Mouse (Mus musculus) B cell, adult 62 days (primary cell): ENCODE measurements around the gene Sult1c1. TPM values are rescaled to one million over a fixed set of nuclear protein-coding genes. Genes with fewer than 3 reads are reported as not detected.

ENCODE experiments used
- total RNA-seq: library from RNA; stranded (reverse); gene quantifications from 4 replicates; pipeline ENCODE4 v1.2.4, GENCODE M21; 2023

Gene Sult1c1
- total RNA-seq: not detected in 4 replicates

GRCm38 (mm10) chr17:53990574-53990973, at the start of gene Sult1c1:
TSS of gene Sult1c1 (minus strand) at chr17:53990674.

Other genes starting within 250 kb of the Sult1c1 start
- gene Sult1c2, start 144.3 kb downstream of the Sult1c1 start, total RNA-seq: not detected in 4 replicates